In the genomic region with DNA sequence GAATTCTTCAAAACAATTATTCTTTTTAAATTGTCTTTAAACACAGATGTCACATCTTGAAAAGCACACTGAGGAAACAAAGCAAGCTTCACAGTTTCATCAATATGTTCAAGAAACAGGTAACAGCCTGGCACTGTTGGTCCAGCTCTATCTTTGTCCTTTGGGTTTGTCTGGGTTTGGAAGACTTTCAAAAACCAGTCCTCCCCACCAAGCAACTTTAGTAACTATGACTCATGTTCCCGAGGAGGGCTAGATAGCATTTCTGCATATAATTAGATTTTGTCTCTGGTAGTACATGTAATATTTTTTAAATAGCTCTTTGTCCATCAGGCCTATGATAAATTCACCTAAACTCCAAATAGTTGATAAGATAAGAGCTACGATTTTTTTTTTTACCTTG, we compare ENCODE assay signal across 26 mouse cellular contexts. TPM values are rescaled to one million over a fixed set of nuclear protein-coding genes. Genes with fewer than 3 reads are reported as not detected.
DNase-seq lines count a peak whose midpoint lies in the region; ATAC-seq and TF ChIP-seq lines count a peak whose summit lies in the region.
"Had no signal": no experiment of that assay in that cellular context is flagged by ENCODE, and none has a peak within 500 bp of the region (broad histone marks: within the 10 kb centered on the region; RNA-seq: fewer than 3 reads in every experiment).

No protein-coding gene starts in this region.

- H3K27me3 ChIP-seq in heart, embryonic 11.5 days (ENCODE audit: control insufficient read depth, insufficient read depth, low read length) = no peaks in the 10 kb centered on the region
- no peaks in the 10 kb centered on the region for H3K27me3 ChIP-seq in heart, postnatal 0 days (ENCODE audit: control insufficient read depth, insufficient read depth, low read length)
- no peaks in the 10 kb centered on the region; the same call in 1 of the 2 replicates for H3K27me3 ChIP-seq in kidney, adult 2 months (replicated peaks; ENCODE audit: control insufficient read depth, insufficient read depth, low read length)
- H3K27me3 ChIP-seq: embryonic facial prominence, embryonic 15.5 days; heart, embryonic 13.5 days; hindbrain, embryonic 12.5 days had no signal

- H3K4me1 ChIP-seq in heart, embryonic 11.5 days (ENCODE audit: control insufficient read depth, insufficient read depth, low read length) = no peaks in the 10 kb centered on the region
- H3K4me1 ChIP-seq in heart, postnatal 0 days (ENCODE audit: control insufficient read depth, insufficient read depth) = peaks cover 4% of the 10 kb centered on the region; the same call in 1 of the 2 replicates
- H3K4me1 ChIP-seq in kidney, adult 2 months (ENCODE audit: control insufficient read depth, insufficient read depth, low read length) = no peaks in the 10 kb centered on the region
- H3K4me1 ChIP-seq: embryonic facial prominence, embryonic 15.5 days; forebrain, embryonic 10.5 days; heart, embryonic 13.5 days; hindbrain, embryonic 12.5 days had no signal

- no peak for ATAC-seq in heart, embryonic 11.5 days (replicated peaks; ENCODE audit: insufficient number of reproducible peaks, low FRiP score, low TSS enrichment)
- no peak for ATAC-seq in heart, postnatal 0 days (ENCODE audit: insufficient read depth, low read depth)
- ATAC-seq: forebrain, embryonic 14.5 days; hindbrain, embryonic 16.5 days; inflammation-experienced regulatory T-cells, adult 6 months; intestine, postnatal 0 days had no signal

- H3K4me2 ChIP-seq in heart, embryonic 11.5 days = no peak overlapping the region
- no peak overlapping the region for H3K4me2 ChIP-seq in heart, postnatal 0 days (ENCODE audit: low read depth, low read length)
- H3K4me2 ChIP-seq: embryonic facial prominence, embryonic 15.5 days; heart, embryonic 13.5 days; hindbrain, embryonic 12.5 days had no signal

- 45% methylated on average over 2 of the region's 2 CpGs for WGBS in heart, embryonic 11.5 days (ENCODE audit: insufficient replicate concordance)
- 17% methylated on average over 2 of the region's 2 CpGs for WGBS in heart, postnatal 0 days
- 60% methylated on average over 2 of the region's 2 CpGs for WGBS in kidney, adult 2 months

- H3K4me3 ChIP-seq in heart, embryonic 11.5 days (ENCODE audit: low read depth, low read length) = no peak overlapping the region
- no peak overlapping the region for H3K4me3 ChIP-seq in heart, postnatal 0 days (ENCODE audit: low read depth, low read length)
- no peak overlapping the region for H3K4me3 ChIP-seq in kidney, adult 2 months (ENCODE audit: insufficient read depth, low read depth, low read length)
- H3K4me3 ChIP-seq: embryonic facial prominence, embryonic 15.5 days; erythroblast, embryonic 14.5 days; forebrain, embryonic 10.5 days; heart, embryonic 13.5 days; hindbrain, embryonic 12.5 days had no signal

- H3K9ac ChIP-seq in heart, embryonic 11.5 days (ENCODE audit: low read depth, low read length) = no peak overlapping the region
- H3K9ac ChIP-seq in heart, postnatal 0 days (replicated peaks; ENCODE audit: low read depth, low read length) = no peak overlapping the region
- H3K9ac ChIP-seq: embryonic facial prominence, embryonic 15.5 days; heart, embryonic 13.5 days; hindbrain, embryonic 12.5 days had no signal

- no peak overlapping the region for H3K27ac ChIP-seq in heart, embryonic 11.5 days (ENCODE audit: low read depth, low read length)
- no peak overlapping the region for H3K27ac ChIP-seq in heart, postnatal 0 days (ENCODE audit: low read depth)
- H3K27ac ChIP-seq in kidney, adult 2 months (ENCODE audit: insufficient read depth, low read depth, low read length) = no peak overlapping the region
- H3K27ac ChIP-seq: embryonic facial prominence, embryonic 15.5 days; forebrain, embryonic 10.5 days; heart, embryonic 13.5 days; hindbrain, embryonic 12.5 days had no signal

- H3K9me3 ChIP-seq in heart, embryonic 11.5 days (replicated peaks; ENCODE audit: control insufficient read depth, low read length) = no peaks in the 10 kb centered on the region
- H3K9me3 ChIP-seq in heart, postnatal 0 days (replicated peaks; ENCODE audit: control insufficient read depth, low read length) = no peaks in the 10 kb centered on the region
- H3K9me3 ChIP-seq: embryonic facial prominence, embryonic 15.5 days; forebrain, embryonic 10.5 days; heart, embryonic 13.5 days; hindbrain, embryonic 12.5 days had no signal

- no peak for TF ChIP-seq EP300 in heart, postnatal 0 days (IDR thresholded peaks at IDR 0.05; ENCODE audit: low read depth)

- DNase-seq in heart, adult 18-20 months = peak; percentile 22 to 56
- peak; percentile 36 for DNase-seq in heart, postnatal 0 days (ENCODE audit: low spot score)
- no peak for DNase-seq in heart, postnatal 4 days
- DNase-seq in MN1 (ENCODE audit: low spot score) = peak; percentile 7
- peak; percentile 54 for DNase-seq in brain, adult 2 months (ENCODE audit: low read depth, low spot score)
- DNase-seq in kidney, adult 2 months = no peak
- DNase-seq: adrenal gland, adult 8-10 months; adrenal gland, postnatal 36 days; cerebellum, adult 11 months; cerebellum, adult 8-10 months; cerebellum, postnatal 14 days; embryo, embryonic 11 days; kidney, adult 9 months had no signal

- TF ChIP-seq POLR2A in kidney, adult 2 months (IDR thresholded peaks at IDR 0.05; ENCODE audit: low read depth, low read length) = no peak

- no peak for TF ChIP-seq CTCF in heart, postnatal 0 days (IDR thresholded peaks at IDR 0.05; ENCODE audit: low read depth)
- no peak for TF ChIP-seq CTCF in kidney, adult 2 months (conservative IDR thresholded peaks at IDR 0.05; ENCODE audit: insufficient read depth, insufficient read length, low read depth, low read length)

- H3K36me3 ChIP-seq in heart, embryonic 11.5 days (ENCODE audit: control insufficient read depth, insufficient read depth, low read length) = no peaks in the 10 kb centered on the region
- no peaks in the 10 kb centered on the region for H3K36me3 ChIP-seq in heart, postnatal 0 days (replicated peaks; ENCODE audit: control insufficient read depth, insufficient read depth, low read length)
- no peaks in the 10 kb centered on the region for H3K36me3 ChIP-seq in kidney, adult 2 months (ENCODE audit: control insufficient read depth, insufficient read depth, low read length)
- H3K36me3 ChIP-seq: embryonic facial prominence, embryonic 15.5 days; forebrain, embryonic 10.5 days; heart, embryonic 13.5 days; hindbrain, embryonic 12.5 days had no signal

RNA-seq across cellular contexts. Expression of a gene that starts 59.7 kb away (rescaled TPM):
- total RNA-seq in heart, adult 18-20 months (2021) = 100 to 1,000 TPM; 312 to 316 TPM
- 0.10 and 0.11 TPM in 2 replicates for polyA plus RNA-seq in heart, embryonic 11.5 days (2014; fragmentation: Nextera tagmentation; extraction: Ambion mirVana)
- total RNA-seq in heart, postnatal 0 days (2014; rRNA removed; ENCODE audit: low replicate concordance) = 3.0 and 3.5 TPM in 2 replicates
- polyA plus RNA-seq in heart, postnatal 0 days (2015; fragmentation: Nextera tagmentation; extraction: Ambion mirVana) = 0.86 and 1.2 TPM in 2 replicates
- total RNA-seq in heart, postnatal 4 days (2021) = 10 to 100 TPM; 36.4 to 37.8 TPM
- 0.77 TPM in 1 of 2 replicates, not detected in the other for polyA plus RNA-seq in kidney, adult 2 months (2012; rRNA removed)
- total RNA-seq: adrenal gland, adult 8-10 months; common myeloid progenitor, adult 5-6 weeks had no signal
- polyA plus RNA-seq: brain, embryonic 14.5 days; embryonic facial prominence, embryonic 11.5 days; erythroblast, embryonic 14.5 days; forebrain, embryonic 10.5 days; forebrain, embryonic 14.5 days; hindbrain, embryonic 12.5 days; hindbrain, embryonic 16.5 days; inflammation-experienced regulatory T-cells, adult 6 months; intestine, postnatal 0 days had no signal

Comparison
In these comparisons a context has a peak if more than half of its experiments do, and no peak if none do; other contexts are left out.
1. DNase-seq: peak in heart, adult 18-20 months (2 of 2), heart, postnatal 0 days (single experiment), MN1 (single experiment) and brain, adult 2 months (single experiment); none in heart, postnatal 4 days (single experiment) and kidney, adult 2 months (single experiment).
2. RNA of a gene that starts 59.7 kb away (total RNA-seq): 312 to 316 TPM in heart, adult 18-20 months; 36.4 to 37.8 TPM in heart, postnatal 4 days and 3.0 to 3.5 TPM in heart, postnatal 0 days; every median in the first group is over 4 times any median in the second.